Mouse (Mus musculus) heart, adult 8-10 months (tissue): Measurements from ENCODE around the gene Gm4869. TPM values are rescaled to one million over a fixed set of nuclear protein-coding genes. Genes with fewer than 3 reads are reported as not detected.

ENCODE experiments used
- DNase-seq: peaks from one replicate; pipeline ENCODE4 v3.0.0; 2022; ENCODE audit warnings: low spot score
- microRNA-seq: library from miRNA; unstranded; fragments of <30 nt; microRNA quantifications from one replicate; pipeline ENCODE4 v1.2.0, GENCODE M21; 2022
- total RNA-seq, 4 experiments: library from RNA; stranded (reverse); gene quantifications; 2 replicates each; pipeline ENCODE4 v1.2.4; 2022

The Gm4869 gene
- total RNA-seq, 4 experiments from 2014 or later: not detected

DNA sequence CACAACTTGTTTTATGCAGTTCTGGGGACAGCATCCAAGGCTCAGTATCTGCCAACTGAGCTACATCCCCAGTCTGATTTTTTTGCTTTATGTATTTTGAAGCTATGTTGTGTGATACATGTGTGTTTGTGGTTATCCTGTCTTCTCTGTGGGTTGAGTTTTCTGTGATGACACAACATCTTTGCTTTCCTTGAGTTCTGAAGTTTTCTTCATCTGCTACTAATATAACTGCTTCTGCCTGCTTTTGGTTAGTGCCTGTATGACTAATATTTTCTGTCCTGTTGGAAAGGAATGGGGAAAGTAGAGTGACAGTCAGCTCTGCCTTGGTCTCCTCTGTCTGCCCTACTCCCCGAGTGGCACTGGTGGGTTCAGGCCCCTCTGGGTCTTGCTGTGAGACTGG lies 75.8 kb downstream of the Gm4869 start:
- DNase-seq: no peak

DNA sequence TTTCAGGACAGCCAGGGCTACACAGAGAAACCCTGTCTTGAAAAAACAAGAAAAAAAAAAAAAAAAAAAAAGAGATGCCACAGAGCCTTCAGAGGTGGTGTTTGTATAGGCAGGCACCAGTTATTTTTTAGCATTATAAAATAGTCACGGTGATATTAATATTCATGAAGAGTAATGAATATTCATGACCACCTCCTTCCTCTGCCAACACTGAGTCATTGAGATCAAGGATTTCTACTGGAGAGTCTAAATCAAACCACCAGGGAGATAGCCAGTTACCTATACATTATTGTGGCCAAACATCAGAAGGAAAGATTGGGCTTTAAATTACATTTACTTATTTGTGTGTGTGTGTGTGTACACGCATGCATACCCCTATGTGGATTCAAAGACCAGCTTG lies 81.3 kb downstream of the Gm4869 start:
- DNase-seq: no peak

DNA sequence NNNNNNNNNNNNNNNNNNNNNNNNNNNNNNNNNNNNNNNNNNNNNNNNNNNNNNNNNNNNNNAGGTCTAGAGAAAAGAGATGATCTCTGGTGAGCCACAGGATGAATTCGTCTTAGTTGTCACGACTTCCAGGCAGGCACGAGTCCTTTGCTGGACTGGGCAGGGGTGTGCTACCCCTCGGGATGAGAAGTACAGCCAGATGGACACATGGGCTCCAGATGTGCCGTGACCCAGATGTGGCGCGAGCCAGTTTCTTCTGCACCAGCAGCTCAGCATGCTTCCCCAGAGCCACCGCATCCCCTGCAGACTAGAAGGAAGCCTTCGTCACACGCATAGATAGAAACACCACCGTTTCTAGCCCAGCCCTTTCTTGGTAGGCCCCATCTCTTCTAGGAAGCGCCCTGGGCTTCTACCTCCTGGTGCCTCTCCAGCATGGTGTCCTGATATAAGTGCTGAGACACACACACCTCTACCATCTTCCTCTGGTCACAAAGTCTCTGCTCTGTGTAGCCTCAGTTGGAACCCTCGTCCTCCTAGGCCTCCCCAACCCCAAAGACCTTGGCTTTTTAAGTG lies 92.8 kb downstream of the Gm4869 start:
- DNase-seq: no peak

DNA sequence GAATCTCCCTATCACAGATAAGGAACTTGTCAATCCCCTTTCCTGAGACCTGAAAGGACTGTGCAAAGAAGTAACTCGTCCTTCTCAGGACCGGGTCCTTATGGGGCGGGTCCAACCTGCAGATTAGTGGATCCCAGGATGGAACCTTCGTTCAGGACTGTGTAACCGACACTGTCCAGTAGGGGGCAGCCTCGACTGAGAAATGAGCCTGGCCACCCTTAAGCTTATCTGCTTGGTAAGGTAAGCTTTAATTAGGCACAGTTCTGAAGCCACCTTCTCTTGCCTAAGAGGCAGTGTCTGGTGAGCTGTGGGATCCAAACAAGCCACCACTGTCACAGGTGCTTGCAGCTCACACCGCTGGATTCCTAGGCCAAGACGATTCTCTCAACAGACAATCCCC lies 94.7 kb downstream of the Gm4869 start:
- DNase-seq: peak; percentile 84

DNA sequence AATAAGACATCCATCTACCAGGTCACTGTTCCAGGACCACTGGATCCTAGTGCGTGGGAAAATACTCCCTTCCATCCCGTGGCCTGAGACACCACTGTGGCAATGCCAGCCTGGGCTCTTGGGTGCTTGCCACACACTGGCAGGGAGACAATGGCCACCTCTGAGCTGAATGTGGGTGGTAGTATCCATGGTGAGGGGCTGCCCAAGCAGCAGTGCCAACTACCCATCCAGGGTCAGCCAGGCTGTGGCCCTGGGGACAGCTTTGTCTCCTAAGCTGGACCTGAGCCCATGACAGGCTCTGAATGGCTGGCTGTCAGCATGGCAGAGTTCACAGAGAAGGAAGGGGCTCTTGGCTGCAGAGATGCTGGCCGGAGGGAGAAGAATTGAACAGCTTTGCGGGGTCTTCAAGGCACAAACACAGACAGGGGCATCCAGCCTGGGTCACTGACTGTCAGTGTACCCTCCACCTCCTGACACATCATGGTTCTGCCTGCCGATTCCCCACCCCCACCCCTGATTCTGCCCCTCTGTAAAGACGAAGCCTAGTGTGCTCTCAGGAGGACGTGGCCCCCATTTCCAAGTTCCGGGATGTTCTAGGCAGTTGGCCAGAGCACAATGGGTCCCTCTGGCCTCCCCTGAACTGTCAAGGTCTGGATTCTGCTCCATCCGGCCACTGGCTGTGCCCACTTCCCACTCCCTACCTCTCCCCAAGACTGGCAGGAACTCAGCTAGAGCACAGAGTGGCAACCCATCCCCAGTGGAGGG lies 97.5 kb downstream of the Gm4869 start:
- no peak for DNase-seq

Small RNA genes lying within 50 kb of the gene (microRNA-seq; reads per million reads assigned to microRNA genes)
- gene Mir7038: not detected

Other genes with a start within 250 kb of the Gm4869 start
- 10 to 100 TPM in 2 of 4 experiments, 1 to 10 TPM in 2; 9.0 to 11.3 (median 10.4) TPM for gene Mad1l1, start 124.1 kb upstream of the Gm4869 start, total RNA-seq
- gene Nudt1, start 124.0 kb upstream of the Gm4869 start, total RNA-seq: 10 to 100 TPM in 2 of 4 experiments, 1 to 10 TPM in 2; 9.4 to 11.1 (median 10.1) TPM
- gene Mrm2, start 113.7 kb upstream of the Gm4869 start, total RNA-seq: 10 to 100 TPM; 11.3 to 16.0 (median 14.6) TPM
- 10 to 100 TPM; 17.1 to 18.4 (median 18.1) TPM for gene Snx8, start 56.4 kb upstream of the Gm4869 start, total RNA-seq
- gene Eif3b, start 26.3 kb upstream of the Gm4869 start, total RNA-seq: 10 to 100 TPM; 93.0 to 97.3 (median 95.6) TPM
- gene Chst12, start 59.9 kb downstream of the Gm4869 start, total RNA-seq: 1 to 10 TPM; 3.9 to 5.2 (median 4.6) TPM
- gene Grifin, start 119.4 kb downstream of the Gm4869 start, total RNA-seq: not detected
- 1 to 10 TPM; 6.0 to 8.3 (median 6.9) TPM for gene Lfng, start 161.7 kb downstream of the Gm4869 start, total RNA-seq
- gene Ttyh3, start 203.4 kb downstream of the Gm4869 start, total RNA-seq: 10 to 100 TPM in 2 of 4 experiments, 1 to 10 TPM in 2; 8.8 to 11.5 (median 9.9) TPM